Mouse (Mus musculus) c-Kit-positive CD71-negative TER-119-negative erythroid progenitor cells, embryonic 14.5 days (primary cell): ENCODE results near the gene Ppfia1.

Experiments used
- DNase-seq: peaks from one replicate; pipeline ENCODE4 v3.0.0-alpha.2; 2013; ENCODE audit warnings: low read depth

Gene Ppfia1

DNA sequence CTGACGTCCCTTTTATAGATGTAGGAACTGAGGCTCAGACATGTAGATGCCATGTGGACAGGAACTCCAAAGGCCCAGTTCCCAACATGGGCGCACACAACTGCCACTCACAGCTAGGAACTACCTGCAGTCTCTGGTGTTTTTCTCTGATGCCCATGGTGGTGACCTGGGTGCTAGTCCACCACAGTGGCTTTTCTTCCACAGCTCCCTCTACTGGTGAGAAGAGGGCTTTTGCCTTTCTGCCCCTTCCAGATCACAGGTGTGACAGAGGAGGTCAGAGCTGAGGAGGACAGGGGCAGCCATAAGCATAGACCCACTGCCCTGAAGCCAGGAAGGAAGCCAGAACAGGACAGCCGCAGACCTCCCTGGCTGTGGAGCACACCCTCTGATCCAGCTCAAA lies 126.1 kb downstream of the Ppfia1 start:
- no peak for DNase-seq
